Mouse (Mus musculus) MEL (cell line): Measurements from ENCODE around the gene Med25. TPM values are rescaled to one million over a fixed set of nuclear protein-coding genes. Genes with fewer than 3 reads are reported as not detected.
A peak's percentile ranks its signal among the peaks of the same experiment; 100 is the strongest.

ENCODE experiments used
- DNase-seq: peaks from one replicate; pipeline ENCODE4 v3.0.0; 2011; ENCODE audit warnings: low read depth, low spot score
- H3K27ac ChIP-seq: 2 replicates; pipeline ENCODE4 v1.5.1; 2012; ENCODE audit warnings: low read depth, mild to moderate bottlenecking, control low read depth, low read length, moderate library complexity; ENCODE audit not compliant: control insufficient read depth
- H3K27me3 ChIP-seq, 2 experiments: fragments of 150-350 bp in 1 of 2; sonication (generic) in 1 of 2; 2 replicates each; pipeline ENCODE4 v1.6.1; 2012; ENCODE audit warnings: low read length in 2 of 2, mild to moderate bottlenecking in 2 of 2, improper control_type of control experiment in 1 of 2, moderate library complexity in 1 of 2; ENCODE audit not compliant: insufficient read depth in 2 of 2, control insufficient read depth in 1 of 2
- H3K36me3 ChIP-seq, 2 experiments: 2 replicates each; pipeline ENCODE4 v1.6.1; 2012 to 2014; ENCODE audit warnings: low read length in 2 of 2, improper control_type of control experiment in 1 of 2, inconsistent platforms in 1 of 2, mild to moderate bottlenecking in 1 of 2; ENCODE audit not compliant: insufficient read depth in 2 of 2, control insufficient read depth in 1 of 2
- H3K4me1 ChIP-seq, 2 experiments: fragments of 150-350 bp in 1 of 2; sonication (generic) in 1 of 2; 2 replicates each; pipeline ENCODE4 v1.6.1; 2012; ENCODE audit warnings: low read length in 2 of 2, improper control_type of control experiment in 1 of 2, mild to moderate bottlenecking in 1 of 2; ENCODE audit not compliant: insufficient read depth in 2 of 2, control insufficient read depth in 1 of 2
- H3K4me3 ChIP-seq, 2 experiments: fragments of 150-350 bp in 1 of 2; sonication (generic) in 1 of 2; 2 replicates each; pipeline ENCODE4 v1.5.1; 2012; ENCODE audit warnings: low read depth in 2 of 2, low read length in 2 of 2, mild to moderate bottlenecking in 2 of 2, moderate library complexity in 2 of 2, control low read depth in 1 of 2, improper control_type of control experiment in 1 of 2; ENCODE audit not compliant: control insufficient read depth in 1 of 2, insufficient read depth in 1 of 2
- H3K79me2 ChIP-seq: 2 replicates; pipeline ENCODE4 v1.6.1; 2012; ENCODE audit warnings: mild to moderate bottlenecking, low read length, moderate library complexity; ENCODE audit not compliant: control insufficient read depth, poor library complexity, insufficient read depth
- H3K9ac ChIP-seq: 2 replicates; pipeline ENCODE4 v1.6.1; 2012; ENCODE audit warnings: low read depth, mild to moderate bottlenecking, control low read depth, low read length, moderate library complexity; ENCODE audit not compliant: control insufficient read depth, poor library complexity, severe bottlenecking
- H3K9me3 ChIP-seq: fragments of 150-350 bp; sonication (generic); replicated peaks from 2 replicates; pipeline ENCODE4 v1.6.1; 2012; ENCODE audit warnings: mild to moderate bottlenecking, low read length, improper control_type of control experiment, moderate library complexity; ENCODE audit not compliant: insufficient read depth
- BHLHE40 ChIP-seq: IDR thresholded peaks from 2 replicates; pipeline ENCODE4 v1.6.1; 2012; ENCODE audit warnings: low read depth, mild to moderate bottlenecking, inconsistent platforms, low read length, improper control_type of control experiment, borderline replicate concordance
- E2F4 ChIP-seq: IDR thresholded peaks from 2 replicates; pipeline ENCODE4 v1.6.1; 2011; ENCODE audit warnings: low read depth, low read length, improper control_type of control experiment, borderline replicate concordance
- ETS1 ChIP-seq: IDR thresholded peaks from 2 replicates; pipeline ENCODE4 v1.6.1; 2012; ENCODE audit warnings: low read depth, mild to moderate bottlenecking, inconsistent platforms, low read length, improper control_type of control experiment, moderate library complexity
- GATA1 ChIP-seq: IDR thresholded peaks from 2 replicates; pipeline ENCODE4 v1.6.1; 2011; ENCODE audit warnings: low read depth, low read length, improper control_type of control experiment
- HCFC1 ChIP-seq: IDR thresholded peaks from 2 replicates; pipeline ENCODE4 v1.6.1; 2012; ENCODE audit warnings: low read depth, mild to moderate bottlenecking, inconsistent platforms, low read length, improper control_type of control experiment, moderate library complexity
- KAT2A ChIP-seq: conservative IDR thresholded peaks from 2 replicates; pipeline ENCODE4 v1.6.1; 2012; ENCODE audit warnings: low read depth, low read length, improper control_type of control experiment, inconsistent platforms
- MAX ChIP-seq: IDR thresholded peaks from 2 replicates; pipeline ENCODE4 v1.6.1; 2011; ENCODE audit warnings: low read length, improper control_type of control experiment
- MAZ ChIP-seq: IDR thresholded peaks from 2 replicates; pipeline ENCODE4 v1.6.1; 2012; ENCODE audit warnings: low read depth, mild to moderate bottlenecking, inconsistent platforms, low read length, improper control_type of control experiment
- MEF2A ChIP-seq: IDR thresholded peaks from 2 replicates; pipeline ENCODE4 v1.6.1; 2014; ENCODE audit warnings: low read depth, mild to moderate bottlenecking, inconsistent platforms, low read length, improper control_type of control experiment; ENCODE audit not compliant: poor library complexity, insufficient replicate concordance, severe bottlenecking; ENCODE audit errors: extremely low read depth
- POLR2A ChIP-seq, 2 experiments: IDR thresholded peaks; 2 replicates each; pipeline ENCODE4 v1.6.1; 2011 to 2012; ENCODE audit warnings: low read length in 2 of 2, mild to moderate bottlenecking in 2 of 2, control low read depth in 1 of 2, improper control_type of control experiment in 1 of 2, low read depth in 1 of 2, moderate library complexity in 1 of 2; ENCODE audit not compliant: control insufficient read depth in 1 of 2, insufficient read depth in 1 of 2, poor library complexity in 1 of 2
- TAL1 ChIP-seq: IDR thresholded peaks from 2 replicates; pipeline ENCODE4 v1.6.1; 2012; ENCODE audit warnings: mild to moderate bottlenecking, inconsistent platforms, low read length, moderate library complexity, mixed read lengths
- USF2 ChIP-seq, 2 experiments: IDR thresholded peaks; 2 replicates each; pipeline ENCODE4 v1.6.1; 2011 to 2012; ENCODE audit warnings: improper control_type of control experiment in 2 of 2, low read length in 2 of 2, borderline replicate concordance in 1 of 2, inconsistent platforms in 1 of 2, low read depth in 1 of 2, mild to moderate bottlenecking in 1 of 2; ENCODE audit not compliant: insufficient read depth in 1 of 2
- polyA plus RNA-seq, 2 experiments: library from polyadenylated mRNA; stranded (reverse) in 1 of 2; unstranded in 1 of 2; fragments of >175 nt in 1 of 2; fragments of >200 nt in 1 of 2; gene quantifications; 2 replicates each; pipeline versions ENCODE4 v1.2.1 to v1.2.4; 2012; ENCODE audit warnings: low replicate concordance in 2 of 2, low read depth in 1 of 2; ENCODE audit not compliant: insufficient read length in 2 of 2, insufficient read depth in 1 of 2, missing spikeins in 1 of 2
- total RNA-seq: library from RNA; depleted of rRNA; stranded (reverse); fragments of 300-350 nt; gene quantifications from 2 replicates; pipeline ENCODE4 v1.2.3, GENCODE M21; 2012

The Med25 gene
- total and polyA plus RNA-seq, 3 experiments: 53.9 to 118 TPM; not detected in 1

DNA sequence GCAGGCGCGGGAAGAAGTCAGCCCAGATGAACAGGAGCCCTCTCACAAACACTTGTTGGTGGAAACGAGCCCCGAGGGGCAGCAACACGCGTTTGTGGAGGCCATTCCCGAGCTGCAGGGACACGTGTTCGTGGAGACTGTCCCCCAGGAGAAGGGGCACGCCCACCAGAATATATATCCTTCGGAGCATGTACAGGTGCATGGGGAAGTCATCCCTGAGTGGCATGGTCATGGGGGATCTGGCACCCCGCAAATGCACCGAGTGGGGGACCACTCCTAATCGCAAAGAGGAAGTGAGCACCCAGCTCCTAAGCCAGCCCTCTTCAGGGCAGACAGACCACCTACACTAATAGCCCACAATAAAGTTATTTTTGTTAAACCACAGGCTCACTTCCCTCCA lies 52.1 kb downstream of the Med25 start:
- Histone ChIP-seq H3K36me3 (no peaks in the 10 kb centered on the region; a peak in 1 of 4 replicates), H3K27me3 (no peaks in the 10 kb centered on the region), H3K79me2 (no peaks in the 10 kb centered on the region), H3K9me3 (no peaks in the 10 kb centered on the region), H3K27ac (no peak overlapping the region), H3K4me1 (no peaks in the 10 kb centered on the region), H3K4me3 (no peak overlapping the region), H3K9ac (no peak overlapping the region)
- TF ChIP-seq MEF2A: no peak
- DNase-seq: no peak

- Histone ChIP-seq H3K36me3 (no peaks in the 10 kb centered on the region; a peak in 1 of 4 replicates), H3K9ac (no peak overlapping the region), H3K79me2 (no peaks in the 10 kb centered on the region), H3K4me1 (no peaks in the 10 kb centered on the region), H3K27ac (no peak overlapping the region), H3K4me3 (no peak overlapping the region), H3K9me3 (no peaks in the 10 kb centered on the region), H3K27me3 (no peaks in the 10 kb centered on the region)
- TF ChIP-seq MEF2A: no peak
- no peak for TF ChIP-seq MAZ
- TF ChIP-seq MAX: no peak
- TF ChIP-seq GATA1: no peak
- DNase-seq: no peak
These were observed 52.9 kb downstream of the Med25 start for GRCm38 (mm10) chr7:44839491-44840191.

GRCm38 (mm10) chr7:44839171-44839490 lies 53.4 kb downstream of the Med25 start:
- no peak overlapping the region for H3K4me3 ChIP-seq
- H3K9me3 ChIP-seq: no peaks in the 10 kb centered on the region
- H3K79me2 ChIP-seq: no peaks in the 10 kb centered on the region
- no peaks in the 10 kb centered on the region for H3K4me1 ChIP-seq
- no peaks in the 10 kb centered on the region for H3K27me3 ChIP-seq
- no peaks in the 10 kb centered on the region; a peak in 1 of 4 replicates for H3K36me3 ChIP-seq
- no peak overlapping the region for H3K27ac ChIP-seq
- DNase-seq: no peak
- no peak overlapping the region for H3K9ac ChIP-seq
- TF ChIP-seq HCFC1 (no peak), ETS1 (no peak), USF2 (IDR thresholded peaks at IDR 0.05; ENCODE audit: borderline replicate concordance in 1 of 2, insufficient read depth in 1 of 2, low read depth in 1 of 2, low read length in 2 of 2) (no peak), KAT2A (no peak), E2F4 (no peak), POLR2A (IDR thresholded peaks at IDR 0.05; ENCODE audit: control insufficient read depth in 1 of 2, insufficient read depth in 1 of 2, low read depth in 1 of 2, low read length in 2 of 2, poor library complexity in 1 of 2) (0 out of 4 replicates have a peak, but pooled peaks of 1 of the 2 experiments have one; percentile 11), BHLHE40 (no peak), TAL1 (no peak)
